Mouse (Mus musculus) T-helper 1 cell (primary cell): ENCODE measurements around the gene Kif21b.

Experiments used
- in situ Hi-C: fragments of 300-600 bp; cut with MboI, MseI; formaldehyde crosslinking; loops from one replicate; pipeline ENCODE4 v1.15.1; 2025; ENCODE audit warnings: high pct_unique_total_duplicates

Gene Kif21b

DNA sequence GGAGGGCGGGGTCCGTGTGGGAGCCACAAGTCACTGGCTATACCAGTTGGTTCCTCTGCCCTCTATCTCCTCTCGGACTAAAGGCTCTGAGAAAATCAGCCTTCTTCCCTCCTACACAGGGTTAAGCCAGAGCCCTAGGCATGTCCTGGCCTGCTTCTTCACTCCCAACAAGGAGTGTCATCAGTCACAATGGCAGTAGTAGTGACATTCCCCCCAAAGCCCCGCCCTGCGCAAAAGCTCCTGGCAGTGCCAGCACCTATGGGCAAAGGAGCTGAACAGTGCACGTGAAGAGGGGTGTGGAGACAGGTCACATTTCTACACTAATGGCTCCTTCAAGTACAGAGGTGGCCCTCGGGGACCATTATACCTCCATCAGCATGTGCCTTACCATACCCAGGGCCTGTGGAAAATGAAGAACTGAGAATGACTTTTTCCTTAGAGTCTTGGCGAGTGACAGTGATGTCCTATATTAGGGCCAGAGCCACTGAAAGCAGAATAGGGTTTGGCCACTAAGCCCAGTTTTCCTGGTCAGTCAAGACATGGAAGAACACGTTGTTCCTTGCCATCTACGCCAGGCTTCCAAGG is 92.7 kb downstream of the Kif21b start:
- in situ Hi-C loops: no loop called here

DNA sequence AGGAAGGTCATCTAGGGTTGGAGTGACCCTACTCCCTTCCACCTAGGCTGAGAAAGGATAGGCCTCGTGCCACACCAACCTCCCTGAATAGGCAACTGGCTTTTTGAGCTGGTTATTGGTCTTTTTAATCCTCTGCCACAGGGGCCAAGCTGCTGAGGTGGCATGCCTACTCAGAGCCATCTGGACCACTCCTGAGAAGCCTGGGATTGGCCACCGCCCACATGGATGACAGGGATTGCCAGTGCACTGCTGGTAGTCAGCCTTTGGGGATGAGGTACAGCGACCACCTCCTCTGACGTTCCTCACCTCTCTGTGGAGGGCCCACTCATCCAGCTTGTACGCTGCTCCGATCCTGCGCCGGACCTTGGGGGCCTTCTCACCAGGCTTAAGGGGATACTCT is 94.7 kb downstream of the Kif21b start:
- in situ Hi-C loops: no loop called here

GRCm38 (mm10) chr1:136226626-136227025 is 95.4 kb downstream of the Kif21b start:
- in situ Hi-C loops: no loop called here
